Comparison of ENCODE assay signal across 19 mouse cellular contexts in genomic region chr2:3915141-3915540, GRCm38 (mm10).
"Had no signal": no experiment of that assay in that cellular context is flagged by ENCODE, and none has a peak within 500 bp of the region (broad histone marks: within the 10 kb centered on the region; RNA-seq: fewer than 3 reads in every experiment).

No protein-coding gene starts in this region.

- H3K4me2 ChIP-seq: liver, embryonic 13.5 days; neural tube, embryonic 12.5 days; neural tube, embryonic 15.5 days; stomach, embryonic 15.5 days had no signal

- H3K9ac ChIP-seq: liver, embryonic 13.5 days; neural tube, embryonic 12.5 days; neural tube, embryonic 15.5 days; stomach, embryonic 15.5 days had no signal

- H3K9me3 ChIP-seq: liver, embryonic 13.5 days; neural tube, embryonic 12.5 days; neural tube, embryonic 15.5 days; stomach, embryonic 15.5 days had no signal

- H3K36me3 ChIP-seq: liver, embryonic 13.5 days; neural tube, embryonic 12.5 days; neural tube, embryonic 15.5 days; stomach, embryonic 15.5 days had no signal

- H3K27ac ChIP-seq: kidney, postnatal 0 days; layer of hippocampus, adult 2 months; left cerebral cortex, adult 2 months; liver, embryonic 13.5 days; macrophage; neural tube, embryonic 12.5 days; neural tube, embryonic 15.5 days; stomach, embryonic 15.5 days had no signal

- H3K4me1 ChIP-seq: liver, embryonic 13.5 days; neural tube, embryonic 12.5 days; neural tube, embryonic 15.5 days; stomach, embryonic 15.5 days had no signal

- H3K27me3 ChIP-seq: liver, embryonic 13.5 days; neural tube, embryonic 12.5 days; neural tube, embryonic 15.5 days; stomach, embryonic 15.5 days had no signal

- ATAC-seq: intestine, postnatal 0 days had no signal

- DNase-seq: kidney, adult 2 months; kidney, postnatal 25 days; layer of hippocampus, adult 9-11 months; layer of hippocampus, postnatal 36 days; liver, embryonic 13.5 days; lung, adult 2 months; lung, postnatal 14 days; right cerebral cortex, adult 18-20 months; right cerebral cortex, postnatal 14 days; right cerebral cortex, postnatal 4 days; thymus, postnatal 25 days had no signal

- H3K4me3 ChIP-seq: layer of hippocampus, adult 2 months; left cerebral cortex, adult 2 months; liver, embryonic 13.5 days; neural tube, embryonic 12.5 days; neural tube, embryonic 15.5 days; stomach, embryonic 15.5 days had no signal
